Mouse (Mus musculus): Measurements from ENCODE around the gene Kpna7. TPM values are rescaled to one million over a fixed set of nuclear protein-coding genes. Genes with fewer than 3 reads are reported as not detected.
A peak's percentile ranks its signal among the peaks of the same experiment; 100 is the strongest.
"Not testable (repeated sequence)": the region's sequence is repeated elsewhere in the genome, so short reads cannot be mapped to it uniquely, and the experiment has no call there.

The Kpna7 gene
- polyA plus RNA-seq (2014; fragmentation: Nextera tagmentation; extraction: Ambion mirVana) = not detected in 2 replicates

DNA sequence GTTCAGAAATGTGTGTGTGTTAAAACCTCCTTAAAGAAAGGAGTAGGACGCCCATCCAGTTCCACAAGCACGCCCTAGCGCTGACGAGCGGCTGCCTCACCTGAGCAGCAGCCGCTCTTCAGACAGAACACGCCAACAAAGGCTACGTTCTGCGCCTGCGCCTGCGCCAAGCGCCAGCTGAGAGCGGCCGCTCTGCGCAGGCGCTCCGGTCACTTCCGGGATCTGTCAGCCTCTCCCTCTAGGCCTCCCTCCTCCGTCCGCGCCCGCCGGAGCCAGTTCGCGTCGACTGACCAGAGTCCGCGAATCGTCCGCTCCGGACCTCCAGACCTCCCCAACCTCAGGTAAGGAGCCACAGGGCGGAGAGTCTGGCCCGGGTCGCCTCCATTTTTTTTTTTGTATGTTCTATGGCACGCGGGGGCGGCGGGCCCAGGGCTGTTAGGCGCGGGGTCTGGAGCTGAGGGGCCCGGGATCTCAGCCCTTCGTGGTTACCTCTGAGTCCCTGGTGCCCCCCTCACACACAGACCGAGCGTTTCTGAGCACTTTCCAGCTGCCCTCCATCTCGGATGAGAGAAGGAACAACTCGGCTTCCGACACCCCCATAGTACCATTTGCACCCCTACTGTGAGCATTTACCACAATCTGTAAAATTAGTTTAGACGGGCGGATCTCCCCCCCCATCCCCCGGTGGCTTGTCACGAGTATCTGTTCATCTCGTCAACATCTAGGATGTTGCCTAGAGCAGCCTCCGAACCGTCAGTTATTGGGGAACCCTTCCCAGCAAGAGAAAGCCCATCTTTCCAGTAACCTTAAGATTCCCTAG lies at the start of gene Kpna7, which contains the start of gene Arpc1a:
Gene Kpna7, minus strand, starts transcription at position 399 of the 820 bp plus-strand sequence.
Gene Arpc1a, plus strand, starts transcription at position 199 of the 820 bp plus-strand sequence.
- peak within 1 kb of the TSS; percentile 71 for H3K4me3 ChIP-seq (ENCODE audit: low read depth, low read length)

DNA sequence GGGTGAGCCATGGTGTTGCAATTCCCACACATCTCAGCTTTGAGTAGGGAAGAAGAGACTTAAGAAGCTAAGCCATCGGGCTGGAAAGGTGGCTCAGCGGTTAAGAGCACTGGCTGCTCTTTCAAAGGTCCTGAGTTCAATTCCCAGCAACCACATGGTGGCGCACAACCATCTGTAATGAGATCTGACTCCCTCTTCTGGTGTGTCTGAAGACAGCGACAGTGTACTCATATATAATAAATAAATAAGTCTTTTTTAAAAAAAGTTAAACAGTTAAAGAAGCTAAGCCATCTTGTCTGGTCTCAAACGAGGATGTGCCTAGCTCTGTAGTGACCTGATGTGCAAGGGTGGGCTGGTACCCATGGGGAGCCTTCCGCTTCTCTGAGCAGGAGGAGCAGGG lies 49.4 kb upstream of the Kpna7 start:
- not testable (repeated sequence) for H3K9me3 ChIP-seq (ENCODE audit: control insufficient read depth, low read length); DNase-seq (ENCODE audit: low spot score); H3K27ac ChIP-seq (ENCODE audit: low read depth, low read length); H3K4me1 ChIP-seq (replicated peaks; ENCODE audit: control insufficient read depth, insufficient read depth, low read length); ATAC-seq (replicated peaks; ENCODE audit: low FRiP score); H3K4me2 ChIP-seq (ENCODE audit: low read depth, low read length, severe bottlenecking); H3K27me3 ChIP-seq (ENCODE audit: control insufficient read depth, insufficient read depth, low read length); H3K4me3 ChIP-seq (ENCODE audit: low read depth, low read length); H3K9ac ChIP-seq (ENCODE audit: low read length)
- H3K36me3 ChIP-seq (ENCODE audit: control insufficient read depth, insufficient read depth, low read length) = peaks cover 24% of the 10 kb centered on the region
- WGBS = 88% methylated on average over 6 of the region's 6 CpGs

More for the DNA sequence above, at the start of gene Kpna7, which contains the start of gene Arpc1a:
- Histone ChIP-seq H3K36me3 (ENCODE audit: control insufficient read depth, insufficient read depth, low read length) (no peaks in the 10 kb centered on the region), H3K4me2 (ENCODE audit: low read depth, low read length, severe bottlenecking) (peak within 1 kb of the TSS; percentile 92), H3K27ac (ENCODE audit: low read depth, low read length) (no peak within 1 kb of the TSS), H3K9ac (ENCODE audit: low read length) (peak within 1 kb of the TSS; percentile 80), H3K4me1 (replicated peaks; ENCODE audit: control insufficient read depth, insufficient read depth, low read length) (peaks cover 9% of the 10 kb centered on the region), H3K27me3 (ENCODE audit: control insufficient read depth, insufficient read depth, low read length) (no peaks in the 10 kb centered on the region), H3K9me3 (ENCODE audit: control insufficient read depth, low read length) (no peaks in the 10 kb centered on the region)
- under 1% methylated on average over 54 of the region's 54 CpGs for WGBS
- peak; percentile 95 for DNase-seq (ENCODE audit: low spot score)
- peak; percentile 97 for ATAC-seq (replicated peaks; ENCODE audit: low FRiP score)

DNA sequence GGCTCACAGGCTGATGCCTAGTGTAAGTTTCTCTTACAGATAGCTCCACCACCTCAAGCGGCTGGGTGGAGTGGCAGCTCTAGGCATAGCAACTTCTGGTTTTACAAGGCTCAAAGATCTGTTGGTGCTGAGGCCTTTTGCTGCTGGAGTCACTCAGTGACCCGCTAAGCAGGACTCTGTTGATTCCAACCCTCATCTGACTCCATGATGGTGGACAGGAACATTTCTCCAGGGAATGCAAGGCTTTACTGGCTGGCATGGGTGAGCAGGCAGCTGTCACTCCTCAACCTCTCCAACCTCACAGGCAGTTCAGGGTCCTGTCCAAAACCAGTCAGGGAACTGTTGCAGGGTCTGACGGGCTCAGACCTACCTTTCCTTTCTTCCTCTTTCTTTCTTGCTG lies 47.2 kb upstream of the Kpna7 start:
- no peak for DNase-seq (ENCODE audit: low spot score)
- Histone ChIP-seq H3K4me3 (ENCODE audit: low read depth, low read length) (no peak overlapping the region), H3K4me2 (ENCODE audit: low read depth, low read length, severe bottlenecking) (no peak overlapping the region), H3K27ac (ENCODE audit: low read depth, low read length) (no peak overlapping the region), H3K27me3 (ENCODE audit: control insufficient read depth, insufficient read depth, low read length) (no peaks in the 10 kb centered on the region), H3K36me3 (ENCODE audit: control insufficient read depth, insufficient read depth, low read length) (peaks cover 24% of the 10 kb centered on the region), H3K4me1 (replicated peaks; ENCODE audit: control insufficient read depth, insufficient read depth, low read length) (no peaks in the 10 kb centered on the region), H3K9me3 (ENCODE audit: control insufficient read depth, low read length) (no peaks in the 10 kb centered on the region), H3K9ac (ENCODE audit: low read length) (no peak overlapping the region)
- ATAC-seq (replicated peaks; ENCODE audit: low FRiP score) = no peak
- WGBS = 85% methylated on average over 3 of the region's 3 CpGs

DNA sequence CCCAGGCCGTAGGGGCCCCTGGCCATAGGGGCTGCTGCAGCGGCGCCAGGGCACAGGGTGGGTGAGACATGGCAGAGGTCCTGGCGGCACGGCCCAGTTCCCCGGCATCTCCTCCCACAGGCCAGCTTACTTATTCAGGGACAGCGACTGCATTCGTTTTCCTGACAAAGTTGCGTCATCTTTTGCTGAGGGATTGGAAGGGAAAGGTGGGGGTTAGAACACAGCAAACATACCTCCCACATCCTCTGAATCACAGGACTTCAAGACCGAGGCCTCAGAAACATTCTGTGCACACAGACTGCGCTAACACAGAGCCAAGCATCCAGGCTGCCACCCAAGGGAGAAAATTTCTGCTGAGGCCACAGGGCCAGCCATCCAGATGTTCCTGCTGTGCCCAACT lies 46.4 kb upstream of the Kpna7 start:
- no peak for ATAC-seq (replicated peaks; ENCODE audit: low FRiP score)
- Histone ChIP-seq H3K27me3 (ENCODE audit: control insufficient read depth, insufficient read depth, low read length) (no peaks in the 10 kb centered on the region), H3K4me1 (replicated peaks; ENCODE audit: control insufficient read depth, insufficient read depth, low read length) (no peaks in the 10 kb centered on the region), H3K9me3 (ENCODE audit: control insufficient read depth, low read length) (no peaks in the 10 kb centered on the region), H3K27ac (ENCODE audit: low read depth, low read length) (no peak overlapping the region), H3K9ac (ENCODE audit: low read length) (no peak overlapping the region), H3K4me3 (ENCODE audit: low read depth, low read length) (no peak overlapping the region), H3K36me3 (ENCODE audit: control insufficient read depth, insufficient read depth, low read length) (peaks cover 24% of the 10 kb centered on the region), H3K4me2 (ENCODE audit: low read depth, low read length, severe bottlenecking) (no peak overlapping the region)
- WGBS = 94% methylated on average over 11 of the region's 11 CpGs
- DNase-seq (ENCODE audit: low spot score) = no peak

DNA sequence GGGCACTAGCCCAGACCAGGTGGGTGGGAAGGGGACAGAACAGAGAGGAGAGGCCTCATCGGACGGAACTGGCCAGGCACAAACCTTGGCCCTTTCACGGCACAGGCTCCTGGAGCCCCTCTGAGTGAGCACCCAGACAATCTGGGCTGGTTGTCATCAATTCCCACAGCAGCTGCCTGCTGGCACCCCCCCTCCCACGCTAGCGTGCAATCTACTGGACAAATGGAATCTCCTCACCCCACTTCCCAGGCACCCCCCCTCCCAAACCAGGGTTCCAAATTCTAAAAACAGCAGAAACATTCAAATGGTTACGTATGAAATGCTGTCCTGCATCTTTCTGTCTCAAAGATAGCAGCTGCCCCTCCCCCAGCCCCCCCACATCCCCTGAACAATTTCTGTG lies 45.9 kb upstream of the Kpna7 start:
- WGBS = 97% methylated on average over 6 of the region's 6 CpGs
- H3K4me3 ChIP-seq (ENCODE audit: low read depth, low read length); H3K9ac ChIP-seq (ENCODE audit: low read length); H3K4me1 ChIP-seq (replicated peaks; ENCODE audit: control insufficient read depth, insufficient read depth, low read length); DNase-seq (ENCODE audit: low spot score); H3K9me3 ChIP-seq (ENCODE audit: control insufficient read depth, low read length); H3K27ac ChIP-seq (ENCODE audit: low read depth, low read length); H3K4me2 ChIP-seq (ENCODE audit: low read depth, low read length, severe bottlenecking); ATAC-seq (replicated peaks; ENCODE audit: low FRiP score); H3K27me3 ChIP-seq (ENCODE audit: control insufficient read depth, insufficient read depth, low read length): not testable (repeated sequence)
- peaks cover 24% of the 10 kb centered on the region for H3K36me3 ChIP-seq (ENCODE audit: control insufficient read depth, insufficient read depth, low read length)

DNA sequence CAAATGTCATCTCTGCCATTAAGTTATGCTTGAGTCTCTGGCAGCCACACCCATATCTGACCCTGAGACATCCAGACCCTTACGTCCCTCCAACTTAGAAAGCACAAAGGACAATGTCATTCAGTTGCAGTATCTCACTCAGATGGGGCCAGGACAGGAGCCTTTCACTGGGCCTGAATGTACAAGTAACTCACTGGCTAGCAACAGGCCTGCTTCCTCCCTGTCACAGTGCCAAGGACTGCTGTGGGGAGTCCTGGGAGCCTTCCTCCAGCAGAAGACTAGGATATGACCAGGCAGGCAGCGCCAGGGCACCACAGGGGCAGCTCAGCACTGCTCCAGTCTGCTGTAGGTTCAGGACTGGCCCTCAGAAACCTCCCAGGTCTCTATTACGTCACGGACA lies 45.3 kb upstream of the Kpna7 start:
- DNase-seq (ENCODE audit: low spot score) = no peak
- WGBS = 97% methylated on average over 4 of the region's 4 CpGs
- H3K27me3 ChIP-seq (ENCODE audit: control insufficient read depth, insufficient read depth, low read length) = no peaks in the 10 kb centered on the region
- no peak overlapping the region for H3K27ac ChIP-seq (ENCODE audit: low read depth, low read length)
- H3K36me3 ChIP-seq (ENCODE audit: control insufficient read depth, insufficient read depth, low read length) = peaks cover 22% of the 10 kb centered on the region
- H3K4me1 ChIP-seq (replicated peaks; ENCODE audit: control insufficient read depth, insufficient read depth, low read length) = no peaks in the 10 kb centered on the region
- H3K4me2 ChIP-seq (ENCODE audit: low read depth, low read length, severe bottlenecking) = no peak overlapping the region
- H3K9me3 ChIP-seq (ENCODE audit: control insufficient read depth, low read length) = no peaks in the 10 kb centered on the region
- no peak overlapping the region for H3K9ac ChIP-seq (ENCODE audit: low read length)
- ATAC-seq (replicated peaks; ENCODE audit: low FRiP score) = no peak
- H3K4me3 ChIP-seq (ENCODE audit: low read depth, low read length) = no peak overlapping the region

- H3K27me3 ChIP-seq (ENCODE audit: control insufficient read depth, insufficient read depth, low read length) = no peaks in the 10 kb centered on the region
- H3K4me1 ChIP-seq (replicated peaks; ENCODE audit: control insufficient read depth, insufficient read depth, low read length) = no peaks in the 10 kb centered on the region
- H3K4me3 ChIP-seq (ENCODE audit: low read depth, low read length) = no peak overlapping the region
- no peak overlapping the region for H3K9ac ChIP-seq (ENCODE audit: low read length)
- ATAC-seq (replicated peaks; ENCODE audit: low FRiP score) (no peak), DNase-seq (ENCODE audit: low spot score) (no peak)
- no peak overlapping the region for H3K4me2 ChIP-seq (ENCODE audit: low read depth, low read length, severe bottlenecking)
- no peaks in the 10 kb centered on the region for H3K9me3 ChIP-seq (ENCODE audit: control insufficient read depth, low read length)
- WGBS = 95% methylated on average over 9 of the region's 9 CpGs
- H3K36me3 ChIP-seq (ENCODE audit: control insufficient read depth, insufficient read depth, low read length) = peaks cover 12% of the 10 kb centered on the region
- no peak overlapping the region for H3K27ac ChIP-seq (ENCODE audit: low read depth, low read length)
These were observed 42.8 kb upstream of the Kpna7 start for GRCm38 (mm10) chr5:145126580-145126979.

GRCm38 (mm10) chr5:145123396-145123795 lies 39.6 kb upstream of the Kpna7 start:
- ATAC-seq (replicated peaks; ENCODE audit: low FRiP score) (no peak), DNase-seq (ENCODE audit: low spot score) (no peak)
- H3K4me3 ChIP-seq (ENCODE audit: low read depth, low read length) = no peak overlapping the region
- H3K9me3 ChIP-seq (ENCODE audit: control insufficient read depth, low read length) = no peaks in the 10 kb centered on the region
- no peaks in the 10 kb centered on the region for H3K4me1 ChIP-seq (replicated peaks; ENCODE audit: control insufficient read depth, insufficient read depth, low read length)
- H3K27me3 ChIP-seq (ENCODE audit: control insufficient read depth, insufficient read depth, low read length) = no peaks in the 10 kb centered on the region
- 96% methylated on average over 19 of the region's 19 CpGs for WGBS
- H3K4me2 ChIP-seq (ENCODE audit: low read depth, low read length, severe bottlenecking) = no peak overlapping the region
- no peak overlapping the region for H3K27ac ChIP-seq (ENCODE audit: low read depth, low read length)
- peaks cover 3% of the 10 kb centered on the region; the same call in 1 of the 2 replicates for H3K36me3 ChIP-seq (ENCODE audit: control insufficient read depth, insufficient read depth, low read length)
- no peak overlapping the region for H3K9ac ChIP-seq (ENCODE audit: low read length)

DNA sequence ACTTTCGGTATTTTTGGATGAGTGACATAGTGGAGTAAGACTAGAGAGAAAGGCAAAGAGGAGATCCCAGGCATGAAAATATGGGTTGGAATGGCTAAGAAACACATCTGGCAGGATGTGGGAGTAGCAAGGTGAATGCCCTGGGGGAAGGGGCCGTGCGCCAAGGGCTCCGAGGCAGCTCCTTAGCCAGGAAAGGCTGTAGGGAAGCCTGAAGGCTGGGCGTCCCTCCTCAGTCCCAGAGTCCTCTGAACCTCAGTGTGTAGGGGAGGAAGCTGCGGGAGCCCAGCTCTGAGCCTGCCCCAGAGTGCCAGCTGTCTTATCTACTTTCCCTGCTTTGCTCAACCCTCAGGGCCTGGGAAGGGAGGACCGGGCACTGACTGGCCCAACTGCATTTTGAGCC lies 37.1 kb upstream of the Kpna7 start:
- no peak overlapping the region for H3K9ac ChIP-seq (ENCODE audit: low read length)
- H3K4me1 ChIP-seq (replicated peaks; ENCODE audit: control insufficient read depth, insufficient read depth, low read length) = no peaks in the 10 kb centered on the region
- 79% methylated on average over 7 of the region's 7 CpGs for WGBS
- no peak for ATAC-seq (replicated peaks; ENCODE audit: low FRiP score)
- no peaks in the 10 kb centered on the region for H3K27me3 ChIP-seq (ENCODE audit: control insufficient read depth, insufficient read depth, low read length)
- no peak overlapping the region for H3K4me3 ChIP-seq (ENCODE audit: low read depth, low read length)
- H3K36me3 ChIP-seq (ENCODE audit: control insufficient read depth, insufficient read depth, low read length) = peaks cover 3% of the 10 kb centered on the region; the same call in 1 of the 2 replicates
- no peak overlapping the region for H3K27ac ChIP-seq (ENCODE audit: low read depth, low read length)
- no peak overlapping the region for H3K4me2 ChIP-seq (ENCODE audit: low read depth, low read length, severe bottlenecking)
- DNase-seq (ENCODE audit: low spot score) = no peak
- H3K9me3 ChIP-seq (ENCODE audit: control insufficient read depth, low read length) = no peaks in the 10 kb centered on the region
